Mouse (Mus musculus): ENCODE data around the gene Ptpre. TPM values are rescaled to one million over a fixed set of nuclear protein-coding genes. Genes with fewer than 3 reads are reported as not detected.

The Ptpre gene
- polyA plus RNA-seq, 1 experiment from 2014 or later, result 2.4 TPM

DNA sequence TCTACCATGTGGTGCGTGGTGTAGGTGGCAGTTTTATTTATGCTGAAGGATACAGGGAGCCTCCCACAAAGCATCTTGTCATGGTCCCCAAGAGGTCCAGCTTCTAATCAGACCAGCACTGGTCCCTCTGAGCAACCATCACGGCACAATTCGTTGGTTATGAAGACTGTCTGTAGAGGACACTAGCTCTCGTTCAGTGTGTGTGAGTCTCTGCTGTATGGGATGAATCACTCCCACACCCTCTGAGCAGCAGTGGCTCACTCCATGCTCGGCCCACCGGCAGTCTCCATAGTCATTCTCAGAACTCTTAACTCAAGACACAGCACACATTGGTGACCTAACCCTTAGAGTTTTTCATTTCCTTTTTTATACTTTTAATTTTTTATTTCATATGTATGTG, 117.0 kb downstream of the Ptpre start:
- Histone ChIP-seq H3K9me3 (ENCODE audit: control insufficient read depth, low read length) (no peaks in the 10 kb centered on the region), H3K4me3 (ENCODE audit: low read length) (no peak overlapping the region), H3K4me1 (ENCODE audit: control insufficient read depth, insufficient read depth, low read length) (peaks cover 7% of the 10 kb centered on the region; the same call in 1 of the 2 replicates), H3K27me3 (replicated peaks; ENCODE audit: control insufficient read depth, insufficient read depth, low read length) (no peaks in the 10 kb centered on the region), H3K4me2 (ENCODE audit: low read depth, low read length) (no peak overlapping the region), H3K36me3 (ENCODE audit: control insufficient read depth, insufficient read depth, low read length) (no peaks in the 10 kb centered on the region), H3K27ac (ENCODE audit: low read length) (no peak overlapping the region), H3K9ac (ENCODE audit: low read depth, low read length) (no peak overlapping the region)
- WGBS, result 85% methylated on average over 6 of the region's 6 CpGs
- ATAC-seq, result no peak

DNA sequence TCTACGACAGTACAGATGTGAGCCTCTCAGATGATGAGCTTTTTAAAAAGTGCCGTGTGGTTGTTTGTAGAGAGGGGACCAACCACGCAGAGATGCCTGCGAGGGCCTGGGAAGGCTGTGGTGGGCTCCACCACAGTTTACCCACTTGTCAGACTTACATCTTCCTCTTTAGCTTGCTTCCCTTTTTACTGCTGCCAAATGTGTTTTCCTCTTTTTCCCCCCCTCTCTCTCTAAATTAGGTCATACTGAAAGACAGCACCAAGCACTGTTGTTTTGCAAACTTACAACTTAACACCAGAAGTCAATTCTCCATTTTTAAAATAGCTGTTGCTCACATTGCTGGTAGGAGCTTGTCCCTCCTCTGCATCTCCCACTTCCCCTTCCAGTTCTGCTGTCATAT, 117.8 kb downstream of the Ptpre start:
- Histone ChIP-seq H3K9ac (ENCODE audit: low read depth, low read length) (no peak overlapping the region), H3K4me3 (ENCODE audit: low read length) (no peak overlapping the region), H3K9me3 (ENCODE audit: control insufficient read depth, low read length) (no peaks in the 10 kb centered on the region), H3K4me1 (ENCODE audit: control insufficient read depth, insufficient read depth, low read length) (peaks cover 6% of the 10 kb centered on the region; the same call in 1 of the 2 replicates), H3K36me3 (ENCODE audit: control insufficient read depth, insufficient read depth, low read length) (no peaks in the 10 kb centered on the region), H3K27me3 (replicated peaks; ENCODE audit: control insufficient read depth, insufficient read depth, low read length) (no peaks in the 10 kb centered on the region), H3K4me2 (ENCODE audit: low read depth, low read length) (no peak overlapping the region), H3K27ac (ENCODE audit: low read length) (no peak overlapping the region)
- 81% methylated on average over 4 of the region's 4 CpGs for WGBS
- ATAC-seq, result no peak

DNA sequence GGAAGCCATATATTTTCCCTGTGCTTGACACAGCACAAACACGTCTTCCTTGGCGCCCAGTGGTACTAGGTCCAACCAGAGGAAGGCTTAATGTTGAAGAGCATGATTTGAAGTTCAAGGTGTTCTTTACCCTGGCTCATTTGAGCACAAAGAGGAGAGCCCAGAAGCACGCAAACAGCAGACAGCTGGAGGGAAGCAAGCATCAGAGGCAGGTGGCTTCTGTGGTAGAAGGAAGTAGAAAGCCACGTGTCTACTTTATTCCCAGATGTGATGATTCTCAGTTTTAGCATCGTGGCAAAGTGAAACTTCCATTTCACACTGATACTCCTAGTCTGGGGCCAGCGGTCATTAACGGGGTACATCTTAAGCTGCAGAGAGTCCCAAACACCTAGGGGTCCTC, 120.9 kb downstream of the Ptpre start:
- H3K36me3 ChIP-seq (ENCODE audit: control insufficient read depth, insufficient read depth, low read length), result no peaks in the 10 kb centered on the region
- H3K27me3 ChIP-seq (replicated peaks; ENCODE audit: control insufficient read depth, insufficient read depth, low read length), result no peaks in the 10 kb centered on the region
- no peak overlapping the region for H3K4me3 ChIP-seq (ENCODE audit: low read length)
- no peak overlapping the region for H3K4me2 ChIP-seq (ENCODE audit: low read depth, low read length)
- no peaks in the 10 kb centered on the region for H3K9me3 ChIP-seq (ENCODE audit: control insufficient read depth, low read length)
- no peaks in the 10 kb centered on the region for H3K4me1 ChIP-seq (ENCODE audit: control insufficient read depth, insufficient read depth, low read length)
- H3K27ac ChIP-seq (ENCODE audit: low read length), result no peak overlapping the region
- no peak overlapping the region for H3K9ac ChIP-seq (ENCODE audit: low read depth, low read length)
- ATAC-seq, result no peak
- 85% methylated on average over 7 of the region's 7 CpGs for WGBS

DNA sequence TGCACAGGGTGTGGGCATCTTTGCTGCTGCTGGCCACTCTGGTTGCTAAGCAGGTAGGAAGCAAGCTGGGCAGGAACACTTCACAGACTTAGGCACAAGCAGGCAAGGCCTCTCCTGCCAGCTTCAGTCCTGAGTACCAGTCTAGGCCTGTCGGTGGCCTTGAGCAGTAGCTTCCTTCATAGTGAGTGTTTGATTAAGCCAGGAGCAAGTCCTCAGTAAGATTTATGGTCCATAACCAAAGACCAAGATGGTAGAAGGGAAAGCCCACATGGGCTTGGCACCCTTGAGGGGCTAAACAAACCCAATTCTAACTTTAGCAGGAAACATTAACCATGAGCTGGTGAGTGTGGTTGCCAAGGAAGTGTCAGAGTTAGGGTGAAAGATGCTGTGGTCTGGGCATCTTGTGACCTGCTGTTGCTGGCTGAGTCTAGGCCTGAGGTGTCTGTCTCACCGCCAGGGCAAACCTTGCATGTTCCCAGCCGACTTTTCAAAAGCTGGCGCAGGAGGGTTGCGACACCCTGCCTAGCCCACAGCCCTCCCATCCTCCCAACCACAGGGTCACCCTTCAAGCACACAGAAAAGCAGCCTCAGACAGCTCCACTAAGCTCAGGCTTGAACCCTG, 122.1 kb downstream of the Ptpre start:
- no peak overlapping the region for H3K4me3 ChIP-seq (ENCODE audit: low read length)
- WGBS, result 73% methylated on average over 5 of the region's 5 CpGs

DNA sequence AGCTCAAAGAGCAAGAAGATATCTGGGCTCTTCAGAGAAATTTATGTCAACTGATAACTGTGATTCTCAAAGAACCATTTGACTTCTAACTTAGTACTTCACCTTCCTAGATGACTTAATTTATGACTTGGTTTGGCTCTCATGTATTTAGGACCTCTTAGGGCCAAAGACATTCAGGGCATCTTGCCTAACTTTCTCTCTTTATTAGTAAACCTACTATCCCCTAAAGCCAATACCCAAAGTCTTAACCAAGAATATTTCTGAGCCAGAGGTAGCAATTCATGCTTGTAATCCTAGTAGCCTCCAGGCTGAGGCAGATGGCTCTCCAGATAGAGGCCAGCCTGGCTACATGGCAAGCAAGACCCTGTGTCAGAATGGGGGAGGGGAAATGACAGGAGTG, 123.0 kb downstream of the Ptpre start:
- ATAC-seq, result no peak
- Histone ChIP-seq H3K36me3 (ENCODE audit: control insufficient read depth, insufficient read depth, low read length) (no peaks in the 10 kb centered on the region), H3K4me2 (ENCODE audit: low read depth, low read length) (no peak overlapping the region), H3K9me3 (ENCODE audit: control insufficient read depth, low read length) (no peaks in the 10 kb centered on the region), H3K4me1 (ENCODE audit: control insufficient read depth, insufficient read depth, low read length) (no peaks in the 10 kb centered on the region), H3K4me3 (ENCODE audit: low read length) (no peak overlapping the region), H3K27me3 (replicated peaks; ENCODE audit: control insufficient read depth, insufficient read depth, low read length) (no peaks in the 10 kb centered on the region), H3K27ac (ENCODE audit: low read length) (no peak overlapping the region), H3K9ac (ENCODE audit: low read depth, low read length) (no peak overlapping the region)

More for the DNA sequence above, 122.1 kb downstream of the Ptpre start:
- Histone ChIP-seq H3K9me3 (ENCODE audit: control insufficient read depth, low read length) (no peaks in the 10 kb centered on the region), H3K36me3 (ENCODE audit: control insufficient read depth, insufficient read depth, low read length) (no peaks in the 10 kb centered on the region), H3K9ac (ENCODE audit: low read depth, low read length) (no peak overlapping the region), H3K27ac (ENCODE audit: low read length) (no peak overlapping the region), H3K27me3 (replicated peaks; ENCODE audit: control insufficient read depth, insufficient read depth, low read length) (no peaks in the 10 kb centered on the region), H3K4me1 (ENCODE audit: control insufficient read depth, insufficient read depth, low read length) (no peaks in the 10 kb centered on the region), H3K4me2 (ENCODE audit: low read depth, low read length) (no peak overlapping the region)
- no peak for ATAC-seq

DNA sequence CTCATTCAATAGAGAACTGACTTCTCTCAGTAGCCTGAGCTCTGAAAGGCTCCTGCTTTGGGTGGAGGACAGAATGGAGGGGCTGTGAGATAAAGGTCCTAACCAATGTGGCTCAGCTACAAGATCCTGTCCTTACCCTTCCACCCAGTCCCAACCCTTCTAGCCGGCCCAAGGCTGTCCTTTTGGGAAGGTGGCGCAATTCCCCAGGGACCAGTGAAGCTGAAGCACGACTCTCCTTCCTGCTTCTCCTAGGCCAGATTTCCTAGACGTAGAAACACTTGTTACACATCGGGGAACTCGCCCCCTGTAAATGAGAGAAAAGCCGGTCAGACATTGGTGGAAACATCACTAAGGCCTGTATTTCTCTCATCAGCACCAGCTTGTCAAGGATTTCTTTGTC, 126.9 kb downstream of the Ptpre start:
- no peaks in the 10 kb centered on the region for H3K27me3 ChIP-seq (replicated peaks; ENCODE audit: control insufficient read depth, insufficient read depth, low read length)
- H3K4me3 ChIP-seq (ENCODE audit: low read length), result no peak overlapping the region
- no peaks in the 10 kb centered on the region for H3K9me3 ChIP-seq (ENCODE audit: control insufficient read depth, low read length)
- H3K4me2 ChIP-seq (ENCODE audit: low read depth, low read length), result no peak overlapping the region
- no peak for ATAC-seq
- WGBS, result 77% methylated on average over 7 of the region's 7 CpGs
- H3K4me1 ChIP-seq (ENCODE audit: control insufficient read depth, insufficient read depth, low read length), result no peaks in the 10 kb centered on the region
- H3K9ac ChIP-seq (ENCODE audit: low read depth, low read length), result no peak overlapping the region
- H3K36me3 ChIP-seq (ENCODE audit: control insufficient read depth, insufficient read depth, low read length), result no peaks in the 10 kb centered on the region
- H3K27ac ChIP-seq (ENCODE audit: low read length), result no peak overlapping the region

DNA sequence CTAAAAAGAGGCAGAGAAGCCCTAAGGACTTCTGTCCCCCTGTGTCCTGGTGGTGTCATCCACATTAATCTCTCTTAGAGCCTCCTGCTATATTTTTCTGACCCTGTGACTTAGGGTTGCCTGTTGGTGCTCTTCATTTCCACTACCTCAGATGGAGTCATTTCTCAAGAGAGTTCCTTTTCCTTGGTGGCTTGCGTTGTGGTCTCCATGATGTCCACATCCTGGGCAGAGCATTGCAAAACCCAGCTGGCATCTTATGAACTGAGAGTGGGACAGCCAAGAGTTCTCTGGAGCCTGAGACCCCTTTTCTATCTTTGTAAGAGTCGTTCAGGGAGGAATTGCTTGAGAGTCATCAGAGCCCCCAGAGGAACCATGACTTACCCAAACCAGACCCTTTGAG, 129.0 kb downstream of the Ptpre start:
- no peaks in the 10 kb centered on the region for H3K4me1 ChIP-seq (ENCODE audit: control insufficient read depth, insufficient read depth, low read length)
- no peak overlapping the region for H3K9ac ChIP-seq (ENCODE audit: low read depth, low read length)

DNA sequence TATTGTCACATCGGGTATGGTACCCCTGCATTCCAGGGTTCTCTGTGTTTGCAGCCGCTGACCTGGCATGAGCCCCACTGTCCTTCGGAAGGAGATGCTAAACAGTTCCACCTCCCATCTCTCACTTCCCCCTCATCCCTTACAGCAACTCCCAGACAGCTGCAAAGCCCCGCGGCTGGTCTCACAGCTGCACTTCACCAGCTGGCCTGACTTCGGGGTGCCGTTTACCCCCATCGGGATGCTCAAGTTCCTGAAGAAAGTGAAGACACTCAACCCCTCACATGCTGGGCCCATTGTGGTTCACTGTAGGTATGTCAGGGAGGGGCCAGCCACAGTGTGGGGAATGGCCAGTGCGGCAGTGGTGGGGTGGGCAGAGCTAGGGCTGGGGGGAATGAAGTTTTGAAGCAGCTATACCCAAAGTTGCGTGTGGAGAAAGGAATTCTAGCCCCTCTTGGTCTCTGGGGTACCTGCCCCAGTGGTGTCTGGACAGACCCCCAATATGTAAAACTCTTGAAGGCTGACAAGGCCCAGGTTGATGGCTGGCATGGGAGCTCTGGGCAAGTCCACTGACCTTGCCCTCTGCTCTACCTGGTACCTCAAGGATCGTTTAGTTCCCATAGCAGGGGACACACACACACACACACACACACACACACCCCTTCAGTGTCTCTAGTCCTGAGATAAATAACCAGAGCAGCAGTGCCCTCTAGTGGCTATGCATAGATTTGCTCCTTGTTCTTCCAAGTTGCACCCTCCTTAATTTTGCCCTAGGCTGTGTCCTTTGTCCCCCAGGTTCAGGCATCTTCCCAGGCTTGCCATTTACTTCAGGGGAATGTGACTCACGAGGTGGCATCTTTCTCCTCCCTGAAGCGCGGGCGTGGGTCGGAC, 131.8 kb downstream of the Ptpre start:
- Histone ChIP-seq H3K27ac (ENCODE audit: low read length) (no peak overlapping the region), H3K4me3 (ENCODE audit: low read length) (no peak overlapping the region), H3K36me3 (ENCODE audit: control insufficient read depth, insufficient read depth, low read length) (no peaks in the 10 kb centered on the region), H3K9ac (ENCODE audit: low read depth, low read length) (no peak overlapping the region), H3K9me3 (ENCODE audit: control insufficient read depth, low read length) (no peaks in the 10 kb centered on the region), H3K4me2 (ENCODE audit: low read depth, low read length) (no peak overlapping the region), H3K4me1 (ENCODE audit: control insufficient read depth, insufficient read depth, low read length) (no peaks in the 10 kb centered on the region), H3K27me3 (replicated peaks; ENCODE audit: control insufficient read depth, insufficient read depth, low read length) (no peaks in the 10 kb centered on the region)
- WGBS, result 37% methylated on average over 16 of the region's 16 CpGs
- peak; percentile 42 for ATAC-seq

More for the DNA sequence above, 129.0 kb downstream of the Ptpre start:
- no peak overlapping the region for H3K4me2 ChIP-seq (ENCODE audit: low read depth, low read length)
- H3K27ac ChIP-seq (ENCODE audit: low read length), result no peak overlapping the region
- no peak for ATAC-seq
- WGBS, result 75% methylated on average over 2 of the region's 2 CpGs
- H3K4me3 ChIP-seq (ENCODE audit: low read length), result no peak overlapping the region
- H3K27me3 ChIP-seq (replicated peaks; ENCODE audit: control insufficient read depth, insufficient read depth, low read length), result no peaks in the 10 kb centered on the region
- no peaks in the 10 kb centered on the region for H3K9me3 ChIP-seq (ENCODE audit: control insufficient read depth, low read length)
- no peaks in the 10 kb centered on the region for H3K36me3 ChIP-seq (ENCODE audit: control insufficient read depth, insufficient read depth, low read length)

DNA sequence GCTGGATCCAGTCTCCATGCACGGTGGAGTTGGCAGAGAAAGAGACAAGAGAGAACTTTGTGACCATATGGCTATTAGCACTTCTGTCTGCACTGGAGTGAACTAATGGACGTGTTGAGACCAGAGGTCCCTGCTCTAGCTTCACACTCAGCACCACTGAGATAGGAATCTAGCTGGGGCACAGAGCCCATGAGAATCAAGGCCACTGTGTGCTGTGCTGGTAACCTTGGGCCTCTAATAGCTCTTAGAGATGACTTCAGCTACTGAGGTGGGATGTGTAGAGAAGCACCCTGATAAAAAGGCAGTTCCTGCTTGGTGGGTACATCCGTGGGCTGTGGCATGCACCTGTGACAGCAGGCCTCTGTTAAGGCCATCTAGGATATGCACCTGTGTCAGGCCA, 136.3 kb downstream of the Ptpre start:
- H3K4me3 ChIP-seq (ENCODE audit: low read length), result no peak overlapping the region
- no peak for ATAC-seq
- H3K4me2 ChIP-seq (ENCODE audit: low read depth, low read length), result no peak overlapping the region
- H3K27me3 ChIP-seq (replicated peaks; ENCODE audit: control insufficient read depth, insufficient read depth, low read length), result no peaks in the 10 kb centered on the region
- H3K27ac ChIP-seq (ENCODE audit: low read length), result no peak overlapping the region
- 77% methylated on average over 3 of the region's 3 CpGs for WGBS
- no peaks in the 10 kb centered on the region for H3K4me1 ChIP-seq (ENCODE audit: control insufficient read depth, insufficient read depth, low read length)
- no peak overlapping the region for H3K9ac ChIP-seq (ENCODE audit: low read depth, low read length)
- no peaks in the 10 kb centered on the region for H3K36me3 ChIP-seq (ENCODE audit: control insufficient read depth, insufficient read depth, low read length)
- no peaks in the 10 kb centered on the region for H3K9me3 ChIP-seq (ENCODE audit: control insufficient read depth, low read length)
